Mouse (Mus musculus) midbrain, embryonic 10.5 days (tissue): ENCODE data around the gene Elob. TPM values are rescaled to one million over a fixed set of nuclear protein-coding genes. Genes with fewer than 3 reads are reported as not detected.

ENCODE experiments used
- DNase-seq: peaks from one replicate; pipeline ENCODE4 v3.0.0-alpha.2; 2017; ENCODE audit warnings: low spot score
- H3K27ac ChIP-seq: fragments of 300-500 bp; sonication (generic); replicated peaks from 2 replicates; pipeline ENCODE4 v1.5.1; 2016; ENCODE audit warnings: mild to moderate bottlenecking
- H3K27me3 ChIP-seq: fragments of 300-500 bp; sonication (generic); 2 replicates; pipeline ENCODE4 v1.6.1; 2016; ENCODE audit warnings: low read depth, mild to moderate bottlenecking; ENCODE audit not compliant: poor library complexity, severe bottlenecking
- H3K36me3 ChIP-seq: fragments of 300-500 bp; sonication (generic); 2 replicates; pipeline ENCODE4 v1.6.1; 2016; ENCODE audit warnings: mild to moderate bottlenecking, moderate library complexity
- H3K4me1 ChIP-seq: fragments of 300-500 bp; sonication (generic); 2 replicates; pipeline ENCODE4 v1.6.1; 2016
- H3K4me3 ChIP-seq: fragments of 300-500 bp; sonication (generic); 2 replicates; pipeline ENCODE4 v1.5.1; 2016; ENCODE audit warnings: mild to moderate bottlenecking, moderate library complexity
- H3K9me3 ChIP-seq: fragments of 300-500 bp; sonication (generic); replicated peaks from 2 replicates; pipeline ENCODE4 v1.6.1; 2016; ENCODE audit warnings: mild to moderate bottlenecking
- WGBS: fragments of 180-500 bp; shearing (Covaris S2); methylation state at CpG from one replicate; pipeline ENCODE4 v1.1.7; 2016; 5-methylcytosine and 5-hydroxymethylcytosine counted together
- microRNA-seq: library from miRNA; unstranded; fragments of <30 nt; microRNA quantifications from one replicate; pipeline ENCODE4, GENCODE M21; 2017
- polyA plus RNA-seq: library from polyadenylated mRNA; unstranded; fragments of >200 nt; fragmentation: Nextera tagmentation; extraction: Ambion mirVana; gene quantifications from 2 replicates; pipeline ENCODE4 v1.2.1, GENCODE M21; 2016

Elob gene
- polyA plus RNA-seq, 1 experiment from 2014 or later: 1,078 TPM

GRCm38 (mm10) chr17:23790269-23791078 is 38.5 kb downstream of the Elob start, which contains the start of gene Srrm2:
Gene Srrm2 (plus strand): TSS chr17:23790532.
- peaks cover 33% of the 10 kb centered on the region for H3K4me1 ChIP-seq

GRCm38 (mm10) chr17:23789749-23790268 is 39.1 kb downstream of the Elob start:
- H3K36me3 ChIP-seq: no peaks in the 10 kb centered on the region
- H3K27ac ChIP-seq: peak overlapping the region; percentile 87
- peaks cover 36% of the 10 kb centered on the region for H3K4me1 ChIP-seq
- no peaks in the 10 kb centered on the region for H3K9me3 ChIP-seq
- no peak for DNase-seq
- no peaks in the 10 kb centered on the region for H3K27me3 ChIP-seq
- 9% methylated on average over 8 of the region's 8 CpGs for WGBS
- peak overlapping the region; percentile 50 for H3K4me3 ChIP-seq

More at GRCm38 (mm10) chr17:23790269-23791078, 38.5 kb downstream of the Elob start, which contains the start of gene Srrm2:
- peak; percentile 81 for DNase-seq
- Histone ChIP-seq H3K27ac (peak within 1 kb of the TSS; percentile 87), H3K4me3 (peak within 1 kb of the TSS; percentile 50), H3K36me3 (0 out of 2 replicates have a peak, but pooled peaks cover 2% of the 10 kb centered on the region), H3K27me3 (no peaks in the 10 kb centered on the region), H3K9me3 (no peaks in the 10 kb centered on the region)
- WGBS: 2% methylated on average over 29 of the region's 29 CpGs

GRCm38 (mm10) chr17:23788973-23789372 is 40.0 kb downstream of the Elob start:
- H3K9me3 ChIP-seq: no peaks in the 10 kb centered on the region
- H3K36me3 ChIP-seq: no peaks in the 10 kb centered on the region
- H3K4me3 ChIP-seq: no peak overlapping the region
- no peak for DNase-seq
- H3K27ac ChIP-seq: no peak overlapping the region
- H3K27me3 ChIP-seq: no peaks in the 10 kb centered on the region
- H3K4me1 ChIP-seq: peaks cover 36% of the 10 kb centered on the region
- 89% methylated on average over 4 of the region's 4 CpGs for WGBS

DNA sequence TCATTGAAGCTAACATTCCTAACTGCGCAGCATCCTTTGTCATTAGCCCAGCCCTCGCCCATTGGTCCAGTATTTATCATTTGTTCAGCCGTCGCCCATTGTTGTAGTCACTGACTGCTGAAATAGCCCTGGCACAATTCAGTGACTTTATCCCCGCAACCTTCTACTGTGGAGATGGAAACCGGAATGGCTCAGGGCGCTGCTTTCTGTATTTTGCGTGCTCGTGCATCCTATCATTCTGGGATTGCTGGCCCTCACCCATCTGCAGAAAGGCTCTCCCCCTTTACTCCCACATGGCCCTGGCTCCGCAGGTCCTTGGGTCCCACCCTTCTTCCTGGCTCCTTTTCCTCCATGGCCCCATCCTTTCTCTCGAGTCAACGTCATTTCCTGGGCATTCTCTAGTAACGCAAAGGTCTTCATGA is 42.4 kb downstream of the Elob start:
- Histone ChIP-seq H3K4me3 (peak overlapping the region; percentile 67), H3K4me1 (peaks cover 36% of the 10 kb centered on the region), H3K36me3 (no peaks in the 10 kb centered on the region), H3K27me3 (no peaks in the 10 kb centered on the region), H3K27ac (peak overlapping the region; percentile 88), H3K9me3 (no peaks in the 10 kb centered on the region)
- WGBS: 15% methylated on average over 13 of the region's 13 CpGs
- DNase-seq: peak; percentile 39

DNA sequence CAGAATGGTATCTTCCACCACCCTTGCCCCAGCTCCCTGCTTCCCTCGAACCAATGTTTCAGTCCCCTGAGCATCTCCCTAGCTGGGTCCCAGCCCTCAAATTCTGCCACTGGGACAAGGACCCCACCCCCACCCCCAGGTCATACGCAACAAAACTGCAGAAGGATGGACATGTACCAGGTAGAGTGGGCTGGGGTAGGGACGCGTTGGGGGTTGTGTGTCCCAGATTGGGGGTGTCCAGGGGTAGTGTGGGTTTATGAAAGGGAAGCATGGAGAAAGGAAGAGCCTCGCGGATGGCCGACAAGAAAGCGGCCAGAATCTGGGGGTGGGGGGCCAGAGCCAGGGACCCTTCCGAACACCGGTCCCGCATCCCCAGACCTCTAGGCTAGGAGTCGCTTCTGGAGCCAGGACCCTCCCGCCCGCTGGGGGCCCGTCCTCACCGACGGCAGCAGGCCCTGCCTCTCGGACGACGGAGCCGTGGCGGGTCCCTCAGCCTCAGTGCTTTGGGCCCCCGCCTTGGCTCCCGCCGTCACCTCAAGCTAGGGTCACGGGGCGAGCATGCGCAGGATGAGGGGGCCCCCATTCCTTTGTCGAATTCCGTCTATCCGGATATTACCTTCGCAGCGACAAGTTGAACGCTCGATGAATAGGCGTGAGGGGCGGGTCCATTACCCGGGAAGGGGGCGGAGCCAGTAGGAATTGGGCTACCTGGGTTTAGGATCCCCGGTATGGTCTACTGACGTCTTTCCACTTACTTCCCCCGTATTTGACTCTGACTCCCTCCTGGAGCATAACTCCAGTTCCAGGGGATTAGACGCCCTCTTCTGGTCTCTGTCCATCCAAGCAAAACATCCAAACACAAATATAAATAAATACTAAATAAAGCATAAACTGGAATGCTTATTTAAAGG is 43.1 kb downstream of the Elob start, which contains the start of gene Flywch2:
Flywch2 (minus strand) TSS at position 521 of the 911 bp plus-strand sequence.
- WGBS: 2% methylated on average over 43 of the region's 43 CpGs
- peak; percentile 71 for DNase-seq
- peak within 1 kb of the TSS; percentile 67 for H3K4me3 ChIP-seq
- no peaks in the 10 kb centered on the region for H3K36me3 ChIP-seq
- H3K9me3 ChIP-seq: no peaks in the 10 kb centered on the region
- H3K4me1 ChIP-seq: peaks cover 30% of the 10 kb centered on the region
- H3K27ac ChIP-seq: peak within 1 kb of the TSS; percentile 88
- no peaks in the 10 kb centered on the region for H3K27me3 ChIP-seq

DNA sequence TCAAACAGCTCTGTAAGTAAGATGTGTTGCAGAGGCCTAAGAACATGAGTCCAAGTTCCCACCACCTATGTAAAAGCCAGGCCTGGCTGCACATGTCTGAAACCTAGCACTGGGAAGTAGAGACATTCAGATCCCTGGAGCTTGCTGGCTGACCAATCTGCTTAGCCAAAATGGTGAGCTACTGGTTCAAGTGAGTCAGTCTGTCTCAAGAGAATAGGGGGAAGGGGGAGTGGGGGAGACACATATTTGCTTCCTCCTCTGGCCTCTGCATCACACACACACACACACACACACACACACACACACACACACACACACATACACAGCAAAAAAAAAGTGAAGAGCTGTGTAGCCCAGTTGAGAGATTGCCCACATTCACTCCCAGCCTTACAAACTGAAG is 45.6 kb downstream of the Elob start:
- Histone ChIP-seq H3K36me3 (no peaks in the 10 kb centered on the region), H3K27me3 (no peaks in the 10 kb centered on the region), H3K27ac (no peak overlapping the region), H3K4me1 (peaks cover 16% of the 10 kb centered on the region), H3K4me3 (no peak overlapping the region), H3K9me3 (no peaks in the 10 kb centered on the region)
- DNase-seq: no peak

GRCm38 (mm10) chr17:23778447-23778846 is 50.5 kb downstream of the Elob start:
- DNase-seq: no peak
- peaks cover 6% of the 10 kb centered on the region; the same call in 1 of the 2 replicates for H3K4me1 ChIP-seq
- WGBS: 74% methylated on average over 2 of the region's 2 CpGs
- no peak overlapping the region for H3K4me3 ChIP-seq
- no peaks in the 10 kb centered on the region for H3K27me3 ChIP-seq
- no peak overlapping the region for H3K27ac ChIP-seq
- H3K36me3 ChIP-seq: no peaks in the 10 kb centered on the region
- no peaks in the 10 kb centered on the region for H3K9me3 ChIP-seq

- Histone ChIP-seq H3K27me3 (no peaks in the 10 kb centered on the region), H3K36me3 (no peaks in the 10 kb centered on the region), H3K9me3 (no peaks in the 10 kb centered on the region), H3K27ac (no peak overlapping the region), H3K4me3 (no peak overlapping the region), H3K4me1 (peaks cover 6% of the 10 kb centered on the region; the same call in 1 of the 2 replicates)
- 84% methylated on average over 2 of the region's 2 CpGs for WGBS
- DNase-seq: no peak
Measured at GRCm38 (mm10) chr17:23777141-23777540, 51.8 kb downstream of the Elob start.

DNA sequence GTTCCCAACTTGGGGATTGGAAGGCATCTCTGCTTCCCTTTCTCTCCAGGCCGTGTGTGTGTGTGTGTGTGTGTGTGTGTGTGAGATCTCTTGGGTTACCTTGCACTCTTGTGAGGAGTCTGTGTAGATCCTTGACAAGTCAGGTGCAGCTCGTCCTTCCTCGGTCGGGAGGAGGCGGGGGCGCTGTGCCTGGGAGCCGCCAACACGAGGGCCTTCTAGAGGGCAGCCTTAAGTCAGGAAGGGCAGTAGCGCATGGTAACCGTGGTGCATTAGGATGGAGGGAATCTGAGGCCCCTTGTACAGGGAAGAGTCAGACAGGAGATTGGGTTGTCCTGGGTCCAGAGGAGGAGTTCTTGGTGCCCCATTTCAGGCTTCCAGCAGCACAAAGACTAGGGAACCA is 52.7 kb downstream of the Elob start:
- Histone ChIP-seq H3K9me3 (no peaks in the 10 kb centered on the region), H3K4me1 (peaks cover 10% of the 10 kb centered on the region), H3K27me3 (no peaks in the 10 kb centered on the region), H3K4me3 (no peak overlapping the region), H3K27ac (no peak overlapping the region), H3K36me3 (no peaks in the 10 kb centered on the region)
- DNase-seq: no peak
- 73% methylated on average over 10 of the region's 10 CpGs for WGBS

Small RNAs within 50 kb of the gene (microRNA-seq; reads per million reads assigned to microRNA genes)
- gene Mir5125: 3.0 reads per million, percentile 2 among the genes with 10 or more reads in this experiment

Other genes with a start within 250 kb of the Elob start
- 19.8 and 25.7 TPM in 2 replicates for gene Zfp13, start 229.6 kb downstream of the Elob start, polyA plus RNA-seq
- 0.12 and 0.19 TPM in 2 replicates for gene Zscan10, start 228.3 kb downstream of the Elob start, polyA plus RNA-seq
- 0.89 and 1.1 TPM in 2 replicates for gene Mmp25, start 183.9 kb downstream of the Elob start, polyA plus RNA-seq
- gene Bicdl2, start 168.6 kb downstream of the Elob start, polyA plus RNA-seq: 0.32 TPM in 1 of 2 replicates, not detected in the other
- 29.5 and 36.4 TPM in 2 replicates for gene Hcfc1r1, start 155.5 kb downstream of the Elob start, polyA plus RNA-seq
- 74.2 and 77.3 TPM in 2 replicates for gene Thoc6, start 155.3 kb downstream of the Elob start, polyA plus RNA-seq
- 3.2 and 3.8 TPM in 2 replicates for gene Tnfrsf12a, start 151.7 kb downstream of the Elob start, polyA plus RNA-seq
- 3.5 and 10.1 TPM in 2 replicates for gene Cldn6, start 149.9 kb downstream of the Elob start, polyA plus RNA-seq
- gene Cldn9, start 145.1 kb downstream of the Elob start, polyA plus RNA-seq: 1.5 and 3.1 TPM in 2 replicates
- not detected in 2 replicates for gene 1520401A03Rik, start 106.4 kb downstream of the Elob start, polyA plus RNA-seq
- gene Pkmyt1, start 102.8 kb downstream of the Elob start, polyA plus RNA-seq: 58.5 and 59.7 TPM in 2 replicates
- gene Paqr4, start 88.3 kb downstream of the Elob start, polyA plus RNA-seq: 27.6 and 36.2 TPM in 2 replicates
- gene Kremen2, start 83.3 kb downstream of the Elob start, polyA plus RNA-seq: 1.7 and 2.3 TPM in 2 replicates
- 187 and 202 TPM in 2 replicates for gene Flywch1, start 57.5 kb downstream of the Elob start, polyA plus RNA-seq
- 19.5 and 23.4 TPM in 2 replicates for gene Flywch2, start 43.1 kb downstream of the Elob start, polyA plus RNA-seq
- gene Srrm2, start 38.6 kb downstream of the Elob start, polyA plus RNA-seq: 509 and 515 TPM in 2 replicates
- gene Prss33, start 6.9 kb upstream of the Elob start, polyA plus RNA-seq: 0.28 and 0.52 TPM in 2 replicates
- gene Prss32, start 14.7 kb upstream of the Elob start, polyA plus RNA-seq: not detected in 2 replicates
- 1.7 and 2.3 TPM in 2 replicates for gene Prss41, start 15.0 kb upstream of the Elob start, polyA plus RNA-seq
- not detected in 2 replicates for gene Prss21, start 38.9 kb upstream of the Elob start, polyA plus RNA-seq
- not detected in 2 replicates for gene Dcpp1, start 51.7 kb upstream of the Elob start, polyA plus RNA-seq
- not detected in 2 replicates for gene Dcpp2, start 51.7 kb upstream of the Elob start, polyA plus RNA-seq
- not detected in 2 replicates for gene Dcpp3, start 88.3 kb upstream of the Elob start, polyA plus RNA-seq
- gene Sbp, start 112.5 kb upstream of the Elob start, polyA plus RNA-seq: not detected in 2 replicates
- not detected in 2 replicates for gene Sbpl, start 126.1 kb upstream of the Elob start, polyA plus RNA-seq
- gene Prss30, start 151.4 kb upstream of the Elob start, polyA plus RNA-seq: not detected in 2 replicates
- 0.26 TPM in 2 replicates for gene Prss22, start 169.0 kb upstream of the Elob start, polyA plus RNA-seq
- 0.10 TPM in 1 of 2 replicates, not detected in the other for gene Prss27, start 209.0 kb upstream of the Elob start, polyA plus RNA-seq
- 91.1 and 91.5 TPM in 2 replicates for gene Kctd5, start 244.3 kb upstream of the Elob start, polyA plus RNA-seq